Mouse (Mus musculus) heart, embryonic 12.5 days (tissue): ENCODE data around the gene Ceacam19. TPM values are rescaled to one million over a fixed set of nuclear protein-coding genes. Genes with fewer than 3 reads are reported as not detected.

Experiments used
- ATAC-seq: fragments of 200-750 bp; cut with Nextera tagmentation; 2 replicates; pipeline ENCODE4 v1.8.0; 2017; ENCODE audit warnings: moderate TSS enrichment, moderate library complexity; ENCODE audit not compliant: insufficient number of reproducible peaks, low FRiP score
- H3K27ac ChIP-seq: fragments of 300-500 bp; sonication (generic); 2 replicates; pipeline ENCODE4 v1.5.1; 2016; ENCODE audit warnings: mild to moderate bottlenecking, moderate library complexity; ENCODE audit not compliant: poor library complexity, severe bottlenecking
- H3K27me3 ChIP-seq: fragments of 300-500 bp; sonication (generic); replicated peaks from 2 replicates; pipeline ENCODE4 v1.6.1; 2016; ENCODE audit warnings: mild to moderate bottlenecking, moderate library complexity
- H3K36me3 ChIP-seq: fragments of 300-500 bp; sonication (generic); 2 replicates; pipeline ENCODE4 v1.6.1; 2016; ENCODE audit warnings: mild to moderate bottlenecking, moderate library complexity
- H3K4me1 ChIP-seq: fragments of 300-500 bp; sonication (generic); replicated peaks from 2 replicates; pipeline ENCODE4 v1.6.1; 2016; ENCODE audit warnings: mild to moderate bottlenecking
- H3K4me2 ChIP-seq: fragments of 300-500 bp; sonication (generic); 2 replicates; pipeline ENCODE4 v1.6.1; 2016; ENCODE audit warnings: mild to moderate bottlenecking, moderate library complexity
- H3K4me3 ChIP-seq: fragments of 300-500 bp; sonication (generic); 2 replicates; pipeline ENCODE4 v1.5.1; 2016; ENCODE audit warnings: mild to moderate bottlenecking
- H3K9ac ChIP-seq: fragments of 300-500 bp; sonication (generic); 2 replicates; pipeline ENCODE4 v1.6.1; 2016; ENCODE audit warnings: mild to moderate bottlenecking, moderate library complexity
- H3K9me3 ChIP-seq: fragments of 300-500 bp; sonication (generic); replicated peaks from 2 replicates; pipeline ENCODE4 v1.6.1; 2016; ENCODE audit warnings: mild to moderate bottlenecking, moderate library complexity
- WGBS: fragments of 180-500 bp; shearing (Covaris S2); methylation state at CpG from one replicate; pipeline ENCODE4 v1.1.7; 2016; 5-methylcytosine and 5-hydroxymethylcytosine counted together
- polyA plus RNA-seq: library from polyadenylated mRNA; unstranded; fragments of >200 nt; fragmentation: Nextera tagmentation; extraction: Ambion mirVana; gene quantifications from 2 replicates; pipeline ENCODE4 v1.2.1, GENCODE M21; 2016

Ceacam19 gene
- polyA plus RNA-seq, 1 experiment from 2014 or later, result not detected

DNA sequence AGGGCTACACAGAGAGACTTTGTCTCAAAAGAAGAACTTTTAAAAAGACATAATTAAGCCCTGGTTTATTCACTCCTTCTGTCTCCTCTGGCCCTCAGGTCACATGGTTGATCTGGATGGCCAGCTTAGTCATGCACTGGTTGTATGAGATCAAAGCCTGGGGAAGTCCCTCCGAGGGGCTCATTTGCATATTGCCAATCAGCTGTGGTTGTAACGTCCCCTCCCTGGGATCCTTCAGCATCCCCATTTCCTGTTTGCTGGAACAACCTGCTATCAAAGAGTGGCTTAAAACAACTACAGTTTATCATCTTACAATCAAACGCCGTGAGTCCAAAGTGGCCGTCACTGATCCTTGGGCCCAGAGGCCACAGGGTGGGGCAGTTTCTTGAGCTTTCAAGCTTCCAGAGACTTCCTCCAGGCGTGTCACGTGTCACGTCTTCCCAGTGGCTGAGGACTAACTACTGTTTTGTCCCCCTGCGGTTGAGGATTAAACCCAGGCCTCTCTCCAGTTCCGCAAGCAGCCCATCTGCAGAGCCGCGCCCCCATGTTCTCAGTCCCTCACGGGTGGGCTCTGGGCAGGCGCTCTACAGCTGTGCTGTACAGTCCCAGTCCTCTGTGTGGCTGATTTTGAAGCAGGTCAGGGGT lies 10.9 kb downstream of the Ceacam19 start:
- Histone ChIP-seq H3K27ac (no peak overlapping the region), H3K27me3 (no peaks in the 10 kb centered on the region)

DNA sequence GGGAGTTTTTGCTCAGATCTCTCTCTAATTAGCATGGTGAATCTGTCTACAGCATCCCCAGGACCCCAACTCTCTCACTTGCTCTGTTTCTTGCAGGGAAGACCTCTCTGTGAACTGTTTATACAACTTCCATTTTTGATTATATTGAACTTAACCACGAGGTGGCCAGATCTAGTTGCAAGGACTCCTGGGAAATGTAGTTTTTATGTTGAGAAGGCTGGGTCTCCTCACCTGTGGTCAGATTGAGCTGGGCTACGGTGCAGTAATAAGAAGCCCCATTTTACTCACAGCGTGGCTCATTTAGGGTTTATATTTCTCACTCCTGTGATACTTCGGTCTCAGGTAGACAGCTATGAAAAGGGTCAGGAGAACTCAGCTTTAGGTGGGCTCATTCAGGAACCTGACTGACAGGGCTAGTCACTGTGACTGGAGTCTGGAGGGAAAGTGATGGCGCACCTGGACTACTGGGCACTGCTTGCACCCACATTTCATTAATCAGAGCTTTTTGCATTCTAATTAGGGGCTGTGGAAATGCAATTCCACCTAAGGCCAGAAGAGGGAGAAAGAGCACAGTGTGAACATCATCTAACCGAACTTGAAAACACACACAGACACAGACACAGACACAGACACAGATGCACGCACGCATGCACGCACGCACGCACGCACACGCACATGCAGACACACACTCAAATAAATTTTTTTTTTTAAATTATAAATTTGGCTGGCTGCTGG lies 11.7 kb downstream of the Ceacam19 start:
- peaks cover 7% of the 10 kb centered on the region; the same call in 1 of the 2 replicates for H3K4me1 ChIP-seq
- no peak overlapping the region for H3K4me2 ChIP-seq
- 40% methylated on average over 13 of the region's 13 CpGs for WGBS
- H3K27ac ChIP-seq, result no peak overlapping the region
- ATAC-seq, result no peak
- H3K36me3 ChIP-seq, result no peaks in the 10 kb centered on the region
- H3K4me3 ChIP-seq, result no peak overlapping the region
- no peak overlapping the region for H3K9ac ChIP-seq
- H3K9me3 ChIP-seq, result no peaks in the 10 kb centered on the region
- H3K27me3 ChIP-seq, result no peaks in the 10 kb centered on the region

More for the DNA sequence above, 10.9 kb downstream of the Ceacam19 start:
- 48% methylated on average over 14 of the region's 14 CpGs for WGBS
- H3K4me2 ChIP-seq, result no peak overlapping the region
- no peak for ATAC-seq
- H3K36me3 ChIP-seq, result no peaks in the 10 kb centered on the region
- peaks cover 1% of the 10 kb centered on the region; the same call in 1 of the 2 replicates for H3K4me1 ChIP-seq
- no peak overlapping the region for H3K9ac ChIP-seq
- H3K4me3 ChIP-seq, result no peak overlapping the region
- no peaks in the 10 kb centered on the region for H3K9me3 ChIP-seq

DNA sequence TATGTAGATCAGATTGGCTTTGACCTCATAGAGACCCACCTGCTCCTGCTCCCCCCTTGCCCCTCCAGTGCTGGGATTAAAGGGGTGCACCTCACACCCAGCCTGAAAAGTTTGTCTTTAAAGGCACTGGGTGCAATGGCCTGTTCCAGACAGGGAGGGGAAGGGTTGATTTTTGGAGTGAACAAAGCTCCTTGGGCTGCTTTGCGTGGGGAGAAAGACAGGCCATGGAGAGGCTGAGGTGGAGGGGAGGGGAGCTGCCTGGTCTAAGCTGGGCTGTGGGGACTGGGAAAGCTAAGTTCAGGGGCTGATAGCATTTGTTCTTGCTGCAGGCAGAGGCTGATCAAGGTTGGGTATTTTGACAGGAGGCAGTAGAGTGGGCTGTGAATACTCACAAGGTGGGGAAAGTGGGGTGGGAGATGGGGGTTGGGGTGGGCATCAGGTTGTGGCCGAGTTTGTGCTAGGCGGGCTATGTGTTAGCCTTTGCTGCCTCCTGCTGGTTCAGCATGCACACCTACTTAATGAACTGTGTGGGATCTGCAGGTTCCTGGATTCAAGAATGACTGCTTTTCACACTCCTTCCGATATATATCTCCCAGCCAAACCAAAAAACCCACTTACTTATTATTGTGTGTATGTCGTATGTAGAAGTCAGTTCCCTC lies 15.7 kb downstream of the Ceacam19 start:
- Histone ChIP-seq H3K4me2 (no peak overlapping the region), H3K4me3 (no peak overlapping the region), H3K27ac (no peak overlapping the region), H3K4me1 (peaks cover 7% of the 10 kb centered on the region; the same call in 1 of the 2 replicates), H3K27me3 (no peaks in the 10 kb centered on the region), H3K9ac (no peak overlapping the region), H3K9me3 (no peaks in the 10 kb centered on the region), H3K36me3 (no peaks in the 10 kb centered on the region)
- 0 out of 2 replicates have a peak, but pooled peaks have one; percentile 26 for ATAC-seq
- WGBS, result 34% methylated on average over 5 of the region's 5 CpGs

DNA sequence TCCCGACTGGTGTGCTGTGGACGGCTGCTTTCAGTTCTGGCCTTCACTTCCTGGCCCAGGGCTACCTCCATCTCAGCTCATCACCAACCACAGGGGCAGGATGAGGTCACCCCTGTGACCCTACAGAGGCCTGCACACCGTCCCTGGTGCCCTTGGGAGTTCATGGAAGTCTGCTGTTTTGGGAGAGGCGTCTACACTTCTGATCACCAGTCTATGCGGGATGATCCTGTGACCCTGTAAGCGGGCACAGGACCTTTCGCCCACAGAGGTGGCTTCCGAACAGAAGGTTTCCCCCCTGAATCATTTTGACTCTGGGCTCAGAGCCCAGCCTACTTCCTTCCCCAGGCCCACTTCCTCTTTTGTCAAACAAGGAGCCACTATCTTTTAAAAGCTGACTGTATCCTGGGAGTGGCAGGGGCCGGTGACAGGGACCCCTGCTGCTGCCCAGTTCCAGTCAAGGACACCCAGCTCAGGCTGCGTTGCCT lies 16.6 kb downstream of the Ceacam19 start:
- WGBS, result 48% methylated on average over 10 of the region's 10 CpGs
- Histone ChIP-seq H3K27ac (no peak overlapping the region), H3K9ac (no peak overlapping the region), H3K27me3 (no peaks in the 10 kb centered on the region), H3K4me2 (no peak overlapping the region), H3K36me3 (no peaks in the 10 kb centered on the region), H3K9me3 (no peaks in the 10 kb centered on the region), H3K4me3 (no peak overlapping the region), H3K4me1 (peaks cover 11% of the 10 kb centered on the region; the same call in 1 of the 2 replicates)
- no peak for ATAC-seq

DNA sequence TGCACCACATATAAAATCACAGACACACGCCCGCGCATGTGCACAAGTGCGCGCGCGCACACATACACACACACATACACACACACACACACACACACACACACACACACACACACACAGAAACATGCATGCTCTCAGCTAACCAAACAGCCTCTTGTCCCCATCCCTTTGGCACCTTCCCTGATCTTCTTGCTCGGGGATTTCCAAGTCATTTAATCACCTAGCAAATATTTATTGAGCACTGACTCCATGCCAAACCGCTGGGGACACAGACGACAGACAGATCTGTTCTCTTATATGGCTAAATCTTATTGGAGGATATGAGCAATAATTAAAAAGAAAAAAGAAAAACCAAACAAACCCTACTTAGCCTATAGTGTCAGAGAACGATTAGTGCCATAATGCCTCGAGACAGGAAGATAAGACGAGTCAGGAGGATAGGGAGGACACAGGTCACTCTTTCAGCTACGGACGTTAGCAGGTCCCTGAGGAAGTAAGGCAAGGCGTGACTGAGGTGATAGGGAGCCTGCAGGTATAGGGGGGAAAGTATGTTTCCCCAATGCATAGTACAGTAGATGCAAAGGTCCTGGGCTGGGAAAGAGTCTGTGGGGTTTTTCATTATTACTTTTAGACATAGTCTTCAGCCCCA lies 19.9 kb downstream of the Ceacam19 start:
- Histone ChIP-seq H3K9me3 (no peaks in the 10 kb centered on the region), H3K4me3 (no peak overlapping the region), H3K27ac (no peak overlapping the region), H3K4me1 (peaks cover 15% of the 10 kb centered on the region; the same call in 1 of the 2 replicates), H3K4me2 (no peak overlapping the region), H3K36me3 (no peaks in the 10 kb centered on the region), H3K9ac (no peak overlapping the region), H3K27me3 (no peaks in the 10 kb centered on the region)
- WGBS, result 82% methylated on average over 16 of the region's 16 CpGs
- no peak for ATAC-seq

DNA sequence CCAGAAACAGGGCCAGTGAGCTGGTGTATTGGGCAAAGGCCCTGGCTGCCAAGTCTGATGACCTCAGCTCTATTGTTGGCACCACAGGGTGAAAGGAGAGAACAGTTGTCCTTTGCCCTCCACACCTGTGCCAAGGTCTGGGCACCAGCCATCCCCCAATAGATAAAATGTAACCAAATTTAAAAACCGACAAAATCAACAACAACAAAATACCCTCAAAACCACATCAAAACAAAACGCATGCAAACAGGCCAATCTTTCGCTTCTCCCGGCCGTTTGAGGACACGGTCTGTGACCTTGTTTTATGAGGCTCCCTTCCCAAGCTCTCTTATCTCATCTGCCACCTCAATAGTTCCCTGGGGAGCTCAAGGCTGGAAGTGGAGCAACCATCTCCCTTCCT lies 21.3 kb downstream of the Ceacam19 start:
- Histone ChIP-seq H3K4me1 (peaks cover 9% of the 10 kb centered on the region; the same call in 1 of the 2 replicates), H3K4me3 (no peak overlapping the region), H3K36me3 (no peaks in the 10 kb centered on the region), H3K9ac (no peak overlapping the region), H3K27me3 (no peaks in the 10 kb centered on the region), H3K4me2 (no peak overlapping the region), H3K27ac (no peak overlapping the region), H3K9me3 (0 out of 2 replicates have a peak, but pooled peaks cover 3% of the 10 kb centered on the region)
- ATAC-seq, result no peak
- WGBS, result 62% methylated on average over 6 of the region's 6 CpGs

DNA sequence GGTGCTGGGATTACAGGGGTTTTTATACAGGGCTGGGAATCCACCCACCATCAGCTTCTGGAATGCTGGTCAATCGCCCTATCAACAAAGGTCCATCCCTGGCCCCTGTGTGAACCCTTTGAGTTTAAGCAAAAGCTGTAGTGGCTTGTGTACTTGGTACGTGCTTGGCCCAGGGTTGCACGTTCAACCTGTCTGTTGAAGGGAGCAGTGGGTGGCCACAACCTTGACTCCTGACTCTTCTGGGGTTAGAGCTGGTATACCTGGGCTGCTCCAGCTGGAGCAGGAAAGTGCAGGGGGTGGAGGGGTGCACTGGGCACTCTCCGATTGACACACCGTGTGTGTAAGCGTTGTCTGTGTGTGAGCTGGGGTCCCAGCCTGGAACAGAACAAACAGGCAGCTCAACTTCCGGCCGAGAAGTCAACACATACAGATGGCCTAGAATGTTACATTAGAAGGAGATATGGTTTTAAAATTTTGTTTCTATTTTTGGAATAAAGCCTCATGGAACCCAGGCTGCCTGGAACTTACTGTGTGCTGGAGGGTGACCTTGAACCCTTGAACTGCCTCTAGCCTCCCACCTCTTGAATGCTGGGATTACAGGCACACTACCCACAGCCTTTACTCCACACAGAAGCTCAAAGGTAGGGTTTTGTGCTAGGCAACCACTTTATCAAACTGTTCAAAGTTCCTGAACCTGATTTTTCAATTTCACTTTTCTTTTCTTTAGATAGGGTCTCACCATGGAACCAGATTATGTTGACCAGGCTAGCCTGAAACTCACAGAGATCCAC lies 22.3 kb downstream of the Ceacam19 start:
- Histone ChIP-seq H3K4me2 (no peak overlapping the region), H3K4me1 (peaks cover 7% of the 10 kb centered on the region; the same call in 1 of the 2 replicates), H3K9me3 (0 out of 2 replicates have a peak, but pooled peaks cover 3% of the 10 kb centered on the region), H3K9ac (no peak overlapping the region), H3K4me3 (no peak overlapping the region), H3K36me3 (no peaks in the 10 kb centered on the region), H3K27ac (no peak overlapping the region), H3K27me3 (no peaks in the 10 kb centered on the region)
- ATAC-seq, result no peak
- 73% methylated on average over 8 of the region's 8 CpGs for WGBS

DNA sequence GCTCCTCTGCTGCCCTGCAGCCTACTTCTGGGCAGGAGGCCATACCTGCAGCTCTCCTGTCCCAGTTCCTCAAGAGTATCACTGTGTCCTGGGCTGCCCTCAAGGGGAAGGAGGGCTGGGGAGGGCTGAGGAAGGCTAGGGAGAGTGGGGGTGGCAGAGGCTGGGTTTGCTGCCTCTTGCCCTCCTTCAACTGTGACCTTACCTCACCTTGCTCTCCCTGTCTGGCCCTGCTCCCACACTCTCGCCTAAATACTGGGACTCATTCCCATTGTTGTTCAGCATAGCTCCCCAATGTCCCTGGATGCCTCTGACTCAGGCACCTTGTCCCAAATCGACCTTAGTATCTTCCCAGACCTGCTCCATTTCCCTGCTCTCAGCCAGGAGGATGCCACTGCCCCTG lies 23.5 kb downstream of the Ceacam19 start:
- Histone ChIP-seq H3K36me3 (no peaks in the 10 kb centered on the region), H3K4me1 (peaks cover 7% of the 10 kb centered on the region; the same call in 1 of the 2 replicates), H3K4me2 (no peak overlapping the region), H3K9me3 (0 out of 2 replicates have a peak, but pooled peaks cover 3% of the 10 kb centered on the region), H3K27ac (no peak overlapping the region), H3K27me3 (no peaks in the 10 kb centered on the region), H3K4me3 (no peak overlapping the region), H3K9ac (no peak overlapping the region)
- ATAC-seq, result no peak
- WGBS, result 39% methylated on average over 2 of the region's 2 CpGs

DNA sequence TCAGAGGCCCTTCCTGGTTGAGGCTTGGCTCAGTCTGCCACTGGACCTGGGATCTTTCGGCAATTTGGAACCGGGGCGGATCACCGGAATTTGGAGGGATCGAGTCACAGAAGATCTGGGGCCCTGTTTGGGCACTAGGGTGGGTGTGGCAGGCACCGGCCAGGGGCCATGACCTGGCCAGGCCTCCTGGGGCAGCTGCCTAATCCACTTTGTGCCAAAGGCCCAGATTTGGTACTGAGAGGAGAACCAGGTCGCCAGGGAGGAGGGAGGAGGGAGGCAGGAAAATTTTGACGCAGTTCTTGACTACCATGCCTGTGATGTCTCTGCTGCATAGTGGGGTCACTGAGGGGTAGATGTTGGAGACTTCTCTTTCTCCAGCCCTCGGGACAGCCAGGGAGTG lies 26.6 kb downstream of the Ceacam19 start, which contains the start of gene Ceacam16:
Gene Ceacam16 (minus strand): TSS at position 101 of the 400 bp plus-strand sequence.
- 71% methylated on average over 9 of the region's 9 CpGs for WGBS
- H3K4me1 ChIP-seq, result peaks cover 3% of the 10 kb centered on the region; the same call in 1 of the 2 replicates

DNA sequence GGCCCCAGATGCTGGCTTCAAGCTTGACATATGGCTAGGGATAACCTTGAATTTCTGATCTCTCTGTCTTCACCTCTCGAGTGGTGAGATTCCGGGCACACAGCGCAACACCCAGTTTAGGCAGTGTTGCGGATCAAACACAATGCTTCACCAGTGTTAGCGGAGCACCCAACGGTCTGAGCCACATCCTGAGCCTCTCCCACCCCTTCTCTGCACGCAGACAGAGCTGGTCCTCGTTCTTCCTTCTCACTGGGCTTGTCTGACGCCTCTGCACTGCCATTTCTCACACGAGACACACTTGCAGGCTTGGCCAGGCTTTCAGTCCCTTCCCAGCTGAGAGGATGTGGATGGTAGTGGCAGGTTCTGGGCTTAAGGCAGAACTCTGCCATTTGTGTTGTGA lies 28.0 kb downstream of the Ceacam19 start:
- H3K9me3 ChIP-seq, result 0 out of 2 replicates have a peak, but pooled peaks cover 3% of the 10 kb centered on the region
- H3K9ac ChIP-seq, result no peak overlapping the region
- no peaks in the 10 kb centered on the region for H3K4me1 ChIP-seq
- WGBS, result 55% methylated on average over 10 of the region's 10 CpGs
- no peaks in the 10 kb centered on the region for H3K36me3 ChIP-seq
- 0 out of 2 replicates have a peak, but pooled peaks cover 14% of the 10 kb centered on the region for H3K27me3 ChIP-seq
- ATAC-seq, result no peak
- H3K27ac ChIP-seq, result no peak overlapping the region
- no peak overlapping the region for H3K4me2 ChIP-seq
- no peak overlapping the region for H3K4me3 ChIP-seq

More for the DNA sequence above, 26.6 kb downstream of the Ceacam19 start, which contains the start of gene Ceacam16:
- 0 out of 2 replicates have a peak, but pooled peaks cover 9% of the 10 kb centered on the region for H3K27me3 ChIP-seq
- no peak within 1 kb of the TSS for H3K4me3 ChIP-seq
- no peak within 1 kb of the TSS for H3K4me2 ChIP-seq
- no peaks in the 10 kb centered on the region for H3K36me3 ChIP-seq
- ATAC-seq, result no peak
- H3K9ac ChIP-seq, result no peak within 1 kb of the TSS
- no peak within 1 kb of the TSS for H3K27ac ChIP-seq
- H3K9me3 ChIP-seq, result 0 out of 2 replicates have a peak, but pooled peaks cover 3% of the 10 kb centered on the region
